Mouse (Mus musculus): Measurements from ENCODE around the gene Ceacam1.

The Ceacam1 gene

GRCm38 (mm10) chr7:25412833-25413441, 64.5 kb downstream of the Ceacam1 start, which contains the start of gene Cxcl17:
Gene Cxcl17, minus strand, starts transcription at chr7:25412886.
- ATAC-seq (ENCODE audit: insufficient number of reproducible peaks, low FRiP score, low TSS enrichment): no peak

- no peak for ATAC-seq (ENCODE audit: insufficient number of reproducible peaks, low FRiP score, low TSS enrichment)
Observed at GRCm38 (mm10) chr7:25411861-25412260, 65.5 kb downstream of the Ceacam1 start.

All from cerebellum, adult (tissue).